Mouse (Mus musculus) v-Abl transformed pro-B cells (cell line): Measurements from ENCODE around the gene Gm10073.

Source experiments
- in situ Hi-C, 2 experiments: fragments of 400-800 bp; cut with MboI; formaldehyde crosslinking; loops; one replicate each; pipeline ENCODE4 v1.15.1; 2025; ENCODE audit not compliant: unreplicated experiment in 2 of 2

Gm10073 gene

DNA sequence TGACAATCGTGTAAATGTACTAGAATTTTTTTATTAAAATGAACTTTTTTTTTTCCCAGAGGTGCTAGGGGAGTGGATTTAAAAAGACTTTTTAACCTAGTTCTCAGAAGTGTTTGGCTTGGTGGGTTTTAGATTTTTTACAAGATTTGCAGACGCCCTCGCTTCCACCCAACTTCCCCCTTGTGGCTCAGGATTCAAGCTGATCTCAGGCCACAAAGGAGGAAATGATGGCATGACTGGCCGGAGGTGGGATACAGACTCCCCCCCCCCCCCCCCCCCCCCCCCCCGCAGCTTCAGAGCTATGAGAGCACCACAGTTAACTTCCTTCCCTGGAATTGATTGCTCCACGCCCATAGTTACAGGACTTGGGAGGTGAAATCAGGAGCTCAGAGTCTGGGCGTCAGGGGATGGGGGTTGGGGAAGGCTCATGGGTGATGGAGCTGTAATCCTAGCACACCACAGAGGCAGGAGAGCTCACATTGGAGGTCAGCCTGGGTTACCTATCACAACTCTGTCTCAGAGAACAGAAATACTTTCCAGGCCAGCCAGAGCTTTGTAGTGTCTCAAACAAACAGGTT, 17.1 kb downstream of the Gm10073 start:
- in situ Hi-C loops, result no loop called here

DNA sequence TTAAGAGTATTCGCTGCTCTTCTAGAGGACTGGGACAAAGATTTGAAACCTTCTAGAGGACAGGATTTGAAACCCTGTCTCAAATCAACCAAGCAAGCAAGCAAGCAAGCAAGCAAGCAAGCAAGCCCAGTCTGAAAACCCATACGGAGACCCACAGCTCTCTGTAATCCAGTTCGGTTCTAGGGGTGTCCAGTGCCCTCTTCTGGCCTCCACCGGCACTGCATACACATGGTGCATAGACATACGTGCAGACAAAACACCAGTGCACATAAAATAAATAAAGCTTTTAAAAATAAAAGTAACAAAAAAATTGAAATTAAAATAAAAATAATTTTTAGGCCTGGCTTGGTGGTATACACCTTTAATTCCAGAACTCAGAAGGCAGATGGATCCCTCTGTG, 19.2 kb downstream of the Gm10073 start:
- in situ Hi-C loops, result no loop called here

- in situ Hi-C loops, result no loop called here
Observed at GRCm38 (mm10) chr8:106550906-106551305, 22.4 kb downstream of the Gm10073 start.

- in situ Hi-C loops, result loop anchor here in 1 of 2 experiments (25.0 kb wide), 1 partner anchor 411 kb away; the partner anchor contains the start of gene Esrp2
Observed at GRCm38 (mm10) chr8:106548366-106548936, 24.8 kb downstream of the Gm10073 start.

- in situ Hi-C loops, result loop anchor here in 1 of 2 experiments (25.0 kb wide), 1 partner anchor 409 kb away; the partner anchor contains the start of gene Esrp2
Observed at GRCm38 (mm10) chr8:106546746-106547145, 26.5 kb downstream of the Gm10073 start.

DNA sequence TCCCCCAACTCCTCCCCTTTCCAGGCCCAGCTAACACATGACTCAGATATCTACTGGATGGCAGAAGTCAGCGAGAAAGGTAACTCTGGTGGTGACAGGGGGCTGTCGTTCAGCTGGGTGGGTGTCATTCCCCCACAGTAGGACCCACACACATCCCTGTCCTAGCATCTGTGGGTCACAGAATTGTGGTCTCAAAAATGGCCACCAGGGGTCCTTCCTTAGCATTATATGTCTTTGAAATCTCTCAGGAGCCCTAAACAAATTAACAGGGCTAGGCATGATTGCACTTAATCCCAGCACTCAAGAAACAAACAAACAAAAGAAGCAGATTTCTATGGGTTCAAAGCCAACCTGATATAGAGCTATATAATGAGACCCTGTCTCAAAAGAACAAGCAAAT, 28.1 kb downstream of the Gm10073 start:
- in situ Hi-C loops, result loop anchor here in 1 of 2 experiments (25.0 kb wide), 1 partner anchor 408 kb away; the partner anchor contains the start of gene Esrp2

DNA sequence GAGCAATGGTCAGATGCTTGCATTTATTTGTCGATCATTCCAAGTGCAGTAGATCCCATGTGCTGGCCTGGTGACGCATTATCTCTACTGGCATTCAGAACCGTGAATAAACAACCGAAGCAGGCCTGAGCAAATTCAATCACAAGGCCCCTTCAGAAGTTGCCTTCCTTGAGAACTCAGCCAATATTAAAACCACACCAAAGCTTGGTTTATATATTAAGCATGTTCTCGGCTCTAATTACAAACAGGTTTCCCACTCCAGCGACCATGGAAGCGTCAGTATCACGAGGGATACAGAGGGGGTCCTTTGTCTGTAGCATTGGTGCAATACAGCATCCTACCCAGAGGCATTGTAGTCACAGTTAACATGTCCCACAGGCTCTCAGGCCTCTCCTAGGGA, 30.2 kb downstream of the Gm10073 start:
- in situ Hi-C loops, result loop anchor here in 1 of 2 experiments (25.0 kb wide), 1 partner anchor 406 kb away; the partner anchor contains the start of gene Esrp2

DNA sequence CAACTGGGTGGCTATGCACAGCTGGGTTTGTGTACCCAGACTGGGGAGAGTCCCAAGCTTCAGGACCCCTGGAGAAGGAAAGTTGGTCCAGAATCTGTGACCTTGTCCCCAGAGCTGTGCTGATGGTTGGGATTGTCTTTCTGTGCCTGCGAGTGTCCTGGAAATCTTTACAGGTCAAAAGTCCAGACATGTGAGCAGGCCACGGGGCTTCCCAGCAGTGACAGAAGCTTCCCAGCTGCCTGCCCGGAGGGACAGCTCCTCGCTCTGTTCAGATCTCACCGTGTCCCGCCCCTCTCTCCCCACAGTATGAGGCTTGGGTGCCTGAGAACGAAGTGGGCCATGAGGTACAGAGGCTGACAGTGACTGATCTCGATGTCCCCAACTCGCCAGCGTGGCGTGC, 32.3 kb downstream of the Gm10073 start:
- in situ Hi-C loops, result loop anchor here in 1 of 2 experiments (25.0 kb wide), 1 partner anchor 404 kb away; the partner anchor contains the start of gene Esrp2

- in situ Hi-C loops, result loop anchor here in 1 of 2 experiments (25.0 kb wide), 1 partner anchor 402 kb away; the partner anchor contains the start of gene Esrp2
Observed at GRCm38 (mm10) chr8:106539193-106539592, 34.1 kb downstream of the Gm10073 start.

DNA sequence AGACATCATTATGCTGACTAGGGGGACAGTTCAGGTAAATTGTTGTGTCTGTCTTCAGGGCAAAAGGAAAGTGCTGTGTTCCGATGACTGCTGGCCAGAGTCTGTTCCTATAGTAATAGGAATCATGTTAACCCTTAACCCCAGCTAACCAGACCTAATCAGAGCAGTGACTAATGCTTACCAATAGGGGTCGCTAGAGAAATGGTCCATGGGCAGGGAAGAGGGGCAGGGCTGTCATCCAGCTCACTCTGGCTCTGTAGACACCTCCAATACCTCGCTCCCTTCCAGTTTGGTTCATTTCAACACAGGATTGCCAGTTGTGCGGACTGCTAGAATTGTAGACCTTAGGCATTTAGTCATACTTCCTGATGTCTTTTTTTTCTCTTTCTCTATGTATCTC, 37.8 kb downstream of the Gm10073 start:
- in situ Hi-C loops, result loop anchor here in 1 of 2 experiments (25.0 kb wide), 1 partner anchor 398 kb away; the partner anchor contains the start of gene Esrp2

DNA sequence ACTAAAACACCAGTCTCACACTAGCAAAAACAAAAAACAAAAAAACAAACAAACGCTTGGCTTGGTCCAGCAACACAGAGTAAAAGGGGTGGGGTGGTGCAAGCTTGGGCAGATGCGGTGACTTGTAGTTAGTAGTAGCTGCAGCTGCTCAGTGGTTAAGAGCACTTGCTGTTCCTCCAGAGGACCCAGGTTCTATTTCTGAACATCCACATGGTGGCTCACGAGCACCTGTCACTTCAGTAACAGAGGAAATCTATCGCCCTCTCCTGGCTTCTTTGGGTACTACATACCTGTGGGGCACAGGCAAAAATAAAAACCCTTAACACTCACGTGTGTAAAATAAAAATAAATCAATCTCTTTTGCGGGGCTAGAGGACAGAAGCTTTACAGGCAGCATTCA, 38.8 kb downstream of the Gm10073 start:
- in situ Hi-C loops, result loop anchor here in 1 of 2 experiments (25.0 kb wide), 1 partner anchor 397 kb away; the partner anchor contains the start of gene Esrp2

DNA sequence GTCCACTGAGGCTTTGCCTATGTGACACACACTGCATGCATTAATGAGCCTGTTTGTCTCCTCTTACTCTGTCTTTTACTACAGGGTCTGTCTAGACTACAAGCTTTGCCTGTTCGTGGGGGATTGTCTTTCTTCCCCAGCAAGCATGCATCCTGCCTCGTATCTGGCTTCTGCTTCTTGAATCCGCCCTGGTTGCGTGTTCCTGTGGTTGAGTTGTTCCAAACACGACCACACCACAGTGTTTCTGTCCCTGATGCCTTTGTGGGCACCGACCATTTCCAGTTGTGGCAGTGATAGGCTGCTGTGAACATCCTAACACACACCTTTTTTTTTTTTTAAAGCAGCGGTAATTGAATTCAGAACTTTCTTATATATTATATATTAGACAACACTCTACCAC, 39.6 kb downstream of the Gm10073 start:
- in situ Hi-C loops, result loop anchor here in 1 of 2 experiments (25.0 kb wide), 1 partner anchor 396 kb away; the partner anchor contains the start of gene Esrp2

- in situ Hi-C loops, result loop anchor here in 1 of 2 experiments (25.0 kb wide), 1 partner anchor 393 kb away; the partner anchor contains the start of gene Esrp2
Observed at GRCm38 (mm10) chr8:106530566-106530965, 42.7 kb downstream of the Gm10073 start.

GRCm38 (mm10) chr8:106529885-106530482, 43.3 kb downstream of the Gm10073 start:
- in situ Hi-C loops, result loop anchor here in 1 of 2 experiments (25.0 kb wide), 1 partner anchor 393 kb away; the partner anchor contains the start of gene Esrp2

- in situ Hi-C loops, result loop anchor here in 1 of 2 experiments (25.0 kb wide), 1 partner anchor 391 kb away; the partner anchor contains the start of gene Esrp2
Observed at GRCm38 (mm10) chr8:106528596-106529249, 44.5 kb downstream of the Gm10073 start.

GRCm38 (mm10) chr8:106527241-106528036, 45.8 kb downstream of the Gm10073 start:
- in situ Hi-C loops, result loop anchor here in 1 of 2 experiments (25.0 kb wide), 1 partner anchor 390 kb away; the partner anchor contains the start of gene Esrp2

GRCm38 (mm10) chr8:106526725-106527124, 46.5 kb downstream of the Gm10073 start:
- in situ Hi-C loops, result loop anchor here in 1 of 2 experiments (25.0 kb wide), 1 partner anchor 389 kb away; the partner anchor contains the start of gene Esrp2
